Mouse (Mus musculus) inflammation-experienced regulatory T-cells, adult 6 months (primary cell): Measurements from ENCODE around the gene Ece2. TPM values are rescaled to one million over a fixed set of nuclear protein-coding genes. Genes with fewer than 3 reads are reported as not detected.

Experiments
- ATAC-seq: one replicate; pipeline ENCODE4 v1.8.0; 2017
- polyA plus RNA-seq, 3 experiments: library from polyadenylated mRNA; unstranded; fragments of 100-300 nt; shearing (Covaris generic); gene quantifications; one replicate each; pipeline ENCODE4 v1.2.1; 2017

Ece2 gene
- polyA plus RNA-seq, 3 experiments from 2014 or later, result not detected

GRCm38 (mm10) chr16:20692241-20692965 is 62.8 kb downstream of the Ece2 start:
- no peak for ATAC-seq

- peak; percentile 84 for ATAC-seq
These were observed 63.6 kb downstream of the Ece2 start, which contains the start of gene Fam131a for GRCm38 (mm10) chr16:20693111-20693701. Gene Fam131a (plus strand): TSS chr16:20693241.

- ATAC-seq, result no peak
These were observed 65.2 kb downstream of the Ece2 start for GRCm38 (mm10) chr16:20694781-20695180.

DNA sequence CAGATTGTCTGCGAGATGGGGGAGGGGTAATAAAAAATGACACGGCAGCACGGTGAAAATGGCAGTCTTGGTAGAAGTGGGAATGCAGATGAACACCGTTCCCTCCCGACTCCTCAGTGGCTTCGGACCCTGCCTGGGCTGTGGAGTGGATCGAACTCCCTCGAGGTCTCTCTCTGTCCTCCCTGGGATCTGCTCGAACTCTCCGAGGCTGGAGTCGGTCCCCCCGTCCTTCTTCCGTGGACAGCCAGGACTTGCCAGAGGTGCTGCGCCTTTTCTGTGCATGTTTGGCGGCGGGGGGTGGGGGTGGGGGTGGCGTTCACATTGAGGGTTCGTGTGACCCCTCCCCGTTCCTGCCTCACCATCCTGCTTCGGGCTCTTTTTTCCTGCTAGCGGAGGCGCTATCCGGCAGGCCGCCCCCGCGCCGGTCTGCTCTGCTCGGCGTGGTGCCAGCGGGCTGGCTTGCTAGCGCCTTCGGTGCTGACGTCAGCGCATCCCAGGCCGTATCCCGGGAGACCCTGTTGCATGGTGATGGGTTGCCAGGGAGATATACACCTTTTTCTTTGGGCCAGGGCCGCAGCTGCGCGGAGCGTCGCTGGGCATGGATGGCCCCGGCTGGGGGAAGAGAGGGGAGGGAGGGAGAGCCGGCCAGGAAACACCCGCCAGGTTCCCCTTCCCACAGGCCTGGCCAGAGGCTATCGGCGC is 66.1 kb downstream of the Ece2 start:
- ATAC-seq, result peak; percentile 27

Other genes starting within 250 kb of the Ece2 start
- 10 to 100 TPM; 20.5 to 39.1 (median 35.7) TPM for gene Abcc5, start 203.4 kb upstream of the Ece2 start, polyA plus RNA-seq
- 10 to 100 TPM; 13.1 to 19.0 (median 14.8) TPM for gene Eif2b5, start 131.0 kb upstream of the Ece2 start, polyA plus RNA-seq
- 10 to 100 TPM; 10.9 to 19.2 (median 12.4) TPM for gene Dvl3, start 112.8 kb upstream of the Ece2 start, polyA plus RNA-seq
- gene Ap2m1, start 94.3 kb upstream of the Ece2 start, polyA plus RNA-seq, result 100 to 1,000 TPM; 494 to 560 (median 499) TPM
- 10 to 100 TPM; 49.8 to 94.5 (median 71.5) TPM for gene Abcf3, start 81.3 kb upstream of the Ece2 start, polyA plus RNA-seq
- gene Vwa5b2, start 40.4 kb upstream of the Ece2 start, polyA plus RNA-seq, result under 1 TPM in 2 of 3 experiments, not detected in 1; 0.24 to 0.31 TPM
- gene Eef1akmt4, start 18.2 kb upstream of the Ece2 start, polyA plus RNA-seq, result 10 to 100 TPM; 12.0 to 19.3 (median 18.7) TPM
- not detected for gene Gm49333, start 18.2 kb upstream of the Ece2 start, polyA plus RNA-seq
- gene Alg3, start 18.1 kb upstream of the Ece2 start, polyA plus RNA-seq, result 10 to 100 TPM; 22.7 to 33.7 (median 28.4) TPM
- gene Camk2n2, start 8.5 kb upstream of the Ece2 start, polyA plus RNA-seq, result under 1 TPM in 1 of 3 experiments, not detected in 2; 0.43 TPM
- gene Psmd2, start 21.8 kb downstream of the Ece2 start, polyA plus RNA-seq, result 100 to 1,000 TPM; 135 to 198 (median 183) TPM
- 10 to 100 TPM; 48.9 to 68.0 (median 51.3) TPM for gene Eif4g1, start 38.5 kb downstream of the Ece2 start, polyA plus RNA-seq
- gene Fam131a, start 63.4 kb downstream of the Ece2 start, polyA plus RNA-seq, result under 1 TPM; 0.30 to 0.78 (median 0.59) TPM
- gene Polr2h, start 87.8 kb downstream of the Ece2 start, polyA plus RNA-seq, result 10 to 100 TPM; 63.1 to 71.1 (median 64.1) TPM
- gene Clcn2, start 87.9 kb downstream of the Ece2 start, polyA plus RNA-seq, result 1 to 10 TPM in 1 of 3 experiments, under 1 TPM in 2; 0.48 to 1.2 (median 0.79) TPM
- gene Chrd, start 103.3 kb downstream of the Ece2 start, polyA plus RNA-seq, result not detected
- not detected for gene Thpo, start 104.7 kb downstream of the Ece2 start, polyA plus RNA-seq